Mouse (Mus musculus): ENCODE data around the gene Heca. TPM values are rescaled to one million over a fixed set of nuclear protein-coding genes. Genes with fewer than 3 reads are reported as not detected.
"Not testable (repeated sequence)": the region's sequence is repeated elsewhere in the genome, so short reads cannot be mapped to it uniquely, and the experiment has no call there.

Gene Heca
- polyA plus RNA-seq, 1 experiment from 2014 or later: 4.6 TPM

DNA sequence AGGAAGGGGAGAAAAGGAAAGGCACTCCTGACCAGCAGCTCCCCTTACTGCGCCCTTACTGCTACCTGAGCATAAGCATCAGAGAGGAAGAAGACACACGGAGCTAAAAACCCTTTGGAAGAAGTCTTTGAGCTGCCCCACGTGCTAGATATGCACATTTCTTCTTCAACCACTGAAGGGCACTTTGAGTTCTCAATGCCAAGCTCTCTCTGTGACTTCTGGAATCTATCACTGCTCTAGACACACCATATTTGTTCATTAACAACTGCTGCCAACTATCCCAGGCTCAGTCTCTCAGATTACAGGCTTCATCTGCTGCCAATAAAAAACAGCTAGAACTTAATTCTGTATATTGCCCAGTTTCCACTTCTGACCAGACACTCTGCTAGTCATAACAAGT lies 15.7 kb downstream of the Heca start:
- Histone ChIP-seq H3K27ac (ENCODE audit: poor library complexity, severe bottlenecking) (peak overlapping the region; percentile 87), H3K9ac (no peak overlapping the region), H3K4me3 (no peak overlapping the region), H3K9me3 (replicated peaks) (no peaks in the 10 kb centered on the region), H3K4me1 (replicated peaks) (peaks cover 23% of the 10 kb centered on the region), H3K27me3 (replicated peaks) (no peaks in the 10 kb centered on the region), H3K4me2 (0 out of 2 replicates have a peak overlapping the region, but pooled peaks have one; percentile 13), H3K36me3 (no peaks in the 10 kb centered on the region)
- WGBS: 61% methylated on average over 3 of the region's 3 CpGs
- ATAC-seq (ENCODE audit: insufficient number of reproducible peaks, low FRiP score): no peak

GRCm38 (mm10) chr10:17931157-17931556 lies 16.7 kb downstream of the Heca start:
- Histone ChIP-seq H3K4me1 (replicated peaks) (peaks cover 23% of the 10 kb centered on the region), H3K9me3 (replicated peaks) (no peaks in the 10 kb centered on the region), H3K36me3 (no peaks in the 10 kb centered on the region), H3K27ac (ENCODE audit: poor library complexity, severe bottlenecking) (peak overlapping the region; percentile 82), H3K4me2 (no peak overlapping the region), H3K9ac (no peak overlapping the region), H3K27me3 (replicated peaks) (no peaks in the 10 kb centered on the region), H3K4me3 (no peak overlapping the region)
- no peak for ATAC-seq (ENCODE audit: insufficient number of reproducible peaks, low FRiP score)
- 13% methylated on average over 1 of the region's 1 CpGs for WGBS

DNA sequence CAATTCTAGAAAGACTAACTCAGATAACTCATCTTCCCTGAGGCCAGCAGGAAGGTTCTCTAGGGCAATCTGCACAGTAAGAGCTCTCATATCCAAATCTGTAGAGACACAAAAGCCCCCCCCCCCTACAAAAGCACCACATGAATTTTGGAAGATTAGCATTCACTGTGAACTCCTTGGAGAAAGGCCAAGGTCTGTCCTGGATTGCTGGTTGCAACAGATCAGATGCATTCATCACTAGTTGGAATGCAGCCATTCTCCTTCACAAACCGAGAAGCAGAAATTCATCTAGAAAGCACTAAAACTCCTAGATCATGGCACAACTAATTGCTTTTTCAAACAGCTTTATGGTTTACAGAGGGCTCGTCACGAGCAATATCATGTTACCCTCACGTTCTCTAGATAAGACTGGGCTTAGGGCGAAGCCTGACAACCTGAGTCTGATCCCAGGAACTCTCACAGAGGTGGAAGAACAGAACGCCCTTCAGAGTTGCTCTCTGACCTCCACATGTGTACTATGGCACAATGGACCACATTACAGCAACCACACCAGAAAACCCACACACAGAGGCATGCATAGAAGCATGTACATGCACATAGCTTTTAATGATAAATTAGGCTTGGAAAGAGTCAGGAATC lies 17.3 kb downstream of the Heca start:
- Histone ChIP-seq H3K27me3 (replicated peaks) (no peaks in the 10 kb centered on the region), H3K36me3 (no peaks in the 10 kb centered on the region), H3K4me2 (0 out of 2 replicates have a peak overlapping the region, but pooled peaks have one; percentile 25), H3K9ac (no peak overlapping the region), H3K9me3 (replicated peaks) (no peaks in the 10 kb centered on the region), H3K4me3 (no peak overlapping the region), H3K4me1 (replicated peaks) (peaks cover 23% of the 10 kb centered on the region), H3K27ac (ENCODE audit: poor library complexity, severe bottlenecking) (peak overlapping the region; percentile 82)
- WGBS: 18% methylated on average over 6 of the region's 6 CpGs
- no peak for ATAC-seq (ENCODE audit: insufficient number of reproducible peaks, low FRiP score)

DNA sequence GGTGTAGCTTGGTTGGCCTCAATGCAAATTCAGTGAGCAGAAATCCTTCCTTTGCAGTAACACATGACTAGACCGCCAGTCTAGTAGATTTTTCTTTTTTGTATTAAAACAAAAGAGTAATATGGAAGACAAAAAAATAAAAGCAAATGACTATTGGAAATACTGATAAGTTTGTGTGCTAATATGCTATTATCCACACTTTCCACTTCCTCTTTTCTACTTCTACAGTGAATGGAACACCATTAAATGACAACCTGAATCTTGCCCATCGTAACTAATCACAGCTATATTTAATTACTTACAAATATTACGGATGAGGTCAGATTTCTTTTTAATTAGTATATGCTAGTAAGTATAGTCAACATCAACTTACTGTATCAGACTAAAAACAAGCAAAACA lies 22.7 kb downstream of the Heca start:
- no peak overlapping the region for H3K9ac ChIP-seq
- H3K27ac ChIP-seq (ENCODE audit: poor library complexity, severe bottlenecking): no peak overlapping the region
- ATAC-seq (ENCODE audit: insufficient number of reproducible peaks, low FRiP score): no peak
- no peak overlapping the region for H3K4me2 ChIP-seq
- H3K36me3 ChIP-seq: no peaks in the 10 kb centered on the region
- WGBS: 87% methylated on average over 3 of the region's 3 CpGs
- H3K27me3 ChIP-seq (replicated peaks): no peaks in the 10 kb centered on the region
- no peak overlapping the region for H3K4me3 ChIP-seq
- no peaks in the 10 kb centered on the region for H3K9me3 ChIP-seq (replicated peaks)
- peaks cover 9% of the 10 kb centered on the region for H3K4me1 ChIP-seq (replicated peaks)

DNA sequence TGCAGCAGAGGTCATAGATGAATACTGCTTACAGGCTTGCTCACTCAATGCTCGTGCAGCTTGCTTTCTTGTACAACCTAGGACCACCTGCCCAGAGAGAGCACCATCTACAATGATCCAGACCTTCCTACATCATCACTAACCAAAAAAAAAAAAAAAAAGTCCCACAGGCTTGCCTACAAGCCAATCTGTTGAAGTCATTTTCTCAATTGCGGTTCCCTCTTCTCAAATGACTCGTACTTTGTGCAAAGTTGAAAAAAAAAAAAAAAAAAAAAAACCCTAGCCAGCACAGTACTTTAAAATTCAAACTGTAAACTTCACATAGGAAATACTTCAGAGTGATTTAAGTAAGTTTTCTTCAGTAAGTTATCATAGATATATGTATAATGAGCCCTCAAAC lies 23.7 kb downstream of the Heca start:
- WGBS: 52% methylated on average over 3 of the region's 3 CpGs

GRCm38 (mm10) chr10:17921381-17921780 lies 26.5 kb downstream of the Heca start:
- Histone ChIP-seq H3K4me3 (no peak overlapping the region), H3K27ac (ENCODE audit: poor library complexity, severe bottlenecking) (no peak overlapping the region), H3K36me3 (no peaks in the 10 kb centered on the region), H3K9me3 (replicated peaks) (no peaks in the 10 kb centered on the region), H3K4me2 (no peak overlapping the region), H3K9ac (no peak overlapping the region), H3K4me1 (replicated peaks) (peaks cover 7% of the 10 kb centered on the region; the same call in 1 of the 2 replicates), H3K27me3 (replicated peaks) (no peaks in the 10 kb centered on the region)
- 74% methylated on average over 4 of the region's 4 CpGs for WGBS
- no peak for ATAC-seq (ENCODE audit: insufficient number of reproducible peaks, low FRiP score)

More for the DNA sequence above, 23.7 kb downstream of the Heca start:
- Histone ChIP-seq H3K27me3 (replicated peaks) (no peaks in the 10 kb centered on the region), H3K4me1 (replicated peaks) (peaks cover 10% of the 10 kb centered on the region), H3K9ac (no peak overlapping the region), H3K36me3 (no peaks in the 10 kb centered on the region), H3K9me3 (replicated peaks) (no peaks in the 10 kb centered on the region), H3K4me2 (no peak overlapping the region), H3K4me3 (no peak overlapping the region), H3K27ac (ENCODE audit: poor library complexity, severe bottlenecking) (no peak overlapping the region)
- ATAC-seq (ENCODE audit: insufficient number of reproducible peaks, low FRiP score): no peak

DNA sequence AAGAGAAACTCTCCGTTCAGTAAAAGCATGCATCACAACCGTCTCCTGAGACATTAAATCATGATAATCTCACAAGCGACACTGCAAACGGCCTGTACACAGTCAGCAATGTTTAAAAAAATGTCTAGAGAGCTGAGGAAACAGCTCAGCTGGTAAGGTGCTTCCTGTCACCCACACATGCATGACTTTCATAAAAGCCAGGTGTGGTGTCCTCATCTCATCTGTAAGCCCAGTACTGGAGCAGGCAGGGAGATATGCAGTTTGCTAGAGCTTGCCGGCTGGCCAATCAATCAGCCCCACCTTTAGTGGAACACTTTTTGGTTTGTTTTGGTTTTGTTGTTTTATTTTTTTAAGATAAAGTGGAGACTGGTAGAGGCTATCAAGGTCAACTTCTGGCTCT lies 27.9 kb downstream of the Heca start:
- peaks cover 9% of the 10 kb centered on the region for H3K36me3 ChIP-seq
- no peaks in the 10 kb centered on the region for H3K9me3 ChIP-seq (replicated peaks)
- peaks cover 7% of the 10 kb centered on the region; the same call in 1 of the 2 replicates for H3K4me1 ChIP-seq (replicated peaks)
- no peaks in the 10 kb centered on the region for H3K27me3 ChIP-seq (replicated peaks)
- ATAC-seq (ENCODE audit: insufficient number of reproducible peaks, low FRiP score): no peak
- H3K9ac ChIP-seq: no peak overlapping the region
- H3K4me3 ChIP-seq: no peak overlapping the region
- no peak overlapping the region for H3K27ac ChIP-seq (ENCODE audit: poor library complexity, severe bottlenecking)
- H3K4me2 ChIP-seq: no peak overlapping the region
- 56% methylated on average over 5 of the region's 5 CpGs for WGBS

DNA sequence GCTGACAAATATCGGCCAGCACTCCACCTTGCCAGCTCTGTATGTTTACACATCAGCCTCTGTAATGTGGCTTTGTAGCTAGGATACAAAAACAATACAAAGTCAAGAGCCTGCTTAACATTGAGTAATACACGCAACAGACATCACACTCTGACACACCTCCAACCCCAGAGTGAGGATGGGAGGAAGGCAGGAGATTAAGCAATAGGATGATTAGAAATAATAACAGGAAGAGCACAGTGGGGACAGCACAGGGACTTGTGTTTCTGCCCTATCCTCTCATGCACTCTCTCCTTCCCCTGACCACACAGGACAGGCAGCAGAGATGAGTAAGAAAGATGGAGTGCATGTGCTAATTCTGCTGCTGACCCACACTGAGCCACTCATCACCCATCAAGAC lies 28.8 kb downstream of the Heca start:
- H3K36me3 ChIP-seq: peaks cover 11% of the 10 kb centered on the region
- ATAC-seq (ENCODE audit: insufficient number of reproducible peaks, low FRiP score): no peak

GRCm38 (mm10) chr10:17908731-17909130 lies 39.1 kb downstream of the Heca start:
- Histone ChIP-seq H3K9me3 (replicated peaks) (0 out of 2 replicates have a peak, but pooled peaks cover 3% of the 10 kb centered on the region), H3K4me3 (no peak overlapping the region), H3K4me1 (replicated peaks) (no peaks in the 10 kb centered on the region), H3K9ac (no peak overlapping the region), H3K27me3 (replicated peaks) (no peaks in the 10 kb centered on the region), H3K27ac (ENCODE audit: poor library complexity, severe bottlenecking) (no peak overlapping the region), H3K36me3 (peaks cover 42% of the 10 kb centered on the region), H3K4me2 (no peak overlapping the region)
- 79% methylated on average over 4 of the region's 4 CpGs for WGBS
- no peak for ATAC-seq (ENCODE audit: insufficient number of reproducible peaks, low FRiP score)

More for the DNA sequence above, 28.8 kb downstream of the Heca start:
- WGBS: 66% methylated on average over 2 of the region's 2 CpGs
- no peak overlapping the region for H3K4me3 ChIP-seq
- no peaks in the 10 kb centered on the region for H3K9me3 ChIP-seq (replicated peaks)
- H3K27ac ChIP-seq (ENCODE audit: poor library complexity, severe bottlenecking): no peak overlapping the region
- no peak overlapping the region for H3K9ac ChIP-seq
- H3K4me1 ChIP-seq (replicated peaks): peaks cover 7% of the 10 kb centered on the region; the same call in 1 of the 2 replicates
- no peak overlapping the region for H3K4me2 ChIP-seq
- no peaks in the 10 kb centered on the region for H3K27me3 ChIP-seq (replicated peaks)

- H3K27me3 ChIP-seq (replicated peaks); H3K4me2 ChIP-seq; H3K9ac ChIP-seq; H3K4me3 ChIP-seq; H3K27ac ChIP-seq (ENCODE audit: poor library complexity, severe bottlenecking); H3K4me1 ChIP-seq (replicated peaks); ATAC-seq (ENCODE audit: insufficient number of reproducible peaks, low FRiP score); H3K9me3 ChIP-seq (replicated peaks): not testable (repeated sequence)
- WGBS: 54% methylated on average over 3 of the region's 3 CpGs
- H3K36me3 ChIP-seq: peaks cover 50% of the 10 kb centered on the region
Observed at GRCm38 (mm10) chr10:17906405-17906804, 41.5 kb downstream of the Heca start.

DNA sequence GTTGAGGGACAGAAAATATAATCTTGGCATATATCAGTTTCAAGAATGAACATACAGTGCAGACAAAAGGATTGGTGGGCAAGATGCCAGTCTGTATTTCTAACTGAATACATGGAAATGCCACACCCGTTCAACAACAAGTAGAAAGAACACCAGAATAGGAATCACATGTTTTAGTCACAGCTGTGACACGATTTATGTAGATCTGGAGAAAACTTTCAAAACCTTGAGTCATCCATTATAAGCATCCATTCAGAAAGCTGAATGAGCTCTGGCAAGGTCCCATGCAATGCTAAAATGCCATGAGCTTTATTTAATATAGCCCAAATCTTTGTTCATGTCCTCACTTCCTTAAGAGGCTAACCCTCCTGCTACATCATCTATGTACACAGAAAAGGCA lies 44.4 kb downstream of the Heca start:
- H3K9me3 ChIP-seq (replicated peaks): 0 out of 2 replicates have a peak, but pooled peaks cover 3% of the 10 kb centered on the region
- H3K4me2 ChIP-seq: no peak overlapping the region
- no peak overlapping the region for H3K27ac ChIP-seq (ENCODE audit: poor library complexity, severe bottlenecking)
- 78% methylated on average over 2 of the region's 2 CpGs for WGBS
- no peaks in the 10 kb centered on the region for H3K4me1 ChIP-seq (replicated peaks)
- H3K27me3 ChIP-seq (replicated peaks): no peaks in the 10 kb centered on the region
- peaks cover 49% of the 10 kb centered on the region for H3K36me3 ChIP-seq
- no peak overlapping the region for H3K4me3 ChIP-seq
- no peak for ATAC-seq (ENCODE audit: insufficient number of reproducible peaks, low FRiP score)
- H3K9ac ChIP-seq: no peak overlapping the region

- H3K9ac ChIP-seq: no peak overlapping the region
Observed at GRCm38 (mm10) chr10:17880724-17881123, 67.1 kb downstream of the Heca start.

More at GRCm38 (mm10) chr10:17880724-17881123, 67.1 kb downstream of the Heca start:
- ATAC-seq (ENCODE audit: insufficient number of reproducible peaks, low FRiP score): no peak
- Histone ChIP-seq H3K4me3 (no peak overlapping the region), H3K27ac (ENCODE audit: poor library complexity, severe bottlenecking) (no peak overlapping the region), H3K36me3 (no peaks in the 10 kb centered on the region), H3K4me2 (no peak overlapping the region), H3K4me1 (replicated peaks) (0 out of 2 replicates have a peak, but pooled peaks cover 3% of the 10 kb centered on the region), H3K9me3 (replicated peaks) (no peaks in the 10 kb centered on the region), H3K27me3 (replicated peaks) (no peaks in the 10 kb centered on the region)
- WGBS: 61% methylated on average over 2 of the region's 2 CpGs
